Mouse (Mus musculus): ENCODE measurements around the gene Shank2. TPM values are rescaled to one million over a fixed set of nuclear protein-coding genes. Genes with fewer than 3 reads are reported as not detected.

Gene Shank2
- total and polyA plus RNA-seq, 3 experiments, result 0.31 to 0.55 (median 0.41) TPM

DNA sequence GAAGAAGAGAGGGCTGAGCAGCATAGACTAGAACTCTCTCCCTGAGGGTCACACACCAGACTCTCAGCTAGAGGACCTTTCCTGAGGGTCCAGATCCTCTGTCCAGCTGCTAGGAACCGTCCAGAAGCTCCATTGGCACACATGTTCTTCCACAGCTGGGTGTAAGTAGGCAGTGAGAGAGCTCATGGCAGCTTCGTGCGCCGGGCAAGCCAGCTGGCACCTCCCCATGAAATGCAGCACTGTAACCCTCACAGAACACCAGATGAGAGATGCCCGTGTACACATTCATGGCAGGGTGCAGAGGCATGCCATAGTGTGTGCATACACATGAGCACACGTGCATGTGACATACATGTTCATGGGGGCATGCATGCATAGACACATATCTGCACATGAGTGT, 205.4 kb downstream of the Shank2 start:
- 49% methylated on average over 6 of the region's 6 CpGs for WGBS
- DNase-seq, result peak in 1 of 2 experiments; percentile 7
- H3K4me3 ChIP-seq, result no peak overlapping the region
- no peak overlapping the region for H3K27ac ChIP-seq
- peaks cover 2% of the 10 kb centered on the region; the same call in 1 of the 2 replicates for H3K4me1 ChIP-seq (ENCODE audit: control insufficient read depth, insufficient read depth, low read length)
- TF ChIP-seq POLR2A (IDR thresholded peaks at IDR 0.05; ENCODE audit: insufficient read depth, low read depth, low read length), result no peak
- TF ChIP-seq EP300 (IDR thresholded peaks at IDR 0.05; ENCODE audit: insufficient read depth, low read depth, low read length), result no peak
- no peak for TF ChIP-seq CTCF (IDR thresholded peaks at IDR 0.05)
- intact Hi-C loops (cut with DNase I), result no loop called here
- H3K79me2 ChIP-seq (replicated peaks; ENCODE audit: control insufficient read depth, insufficient read depth, low read length), result no peaks in the 10 kb centered on the region
- no peaks in the 10 kb centered on the region for H3K36me3 ChIP-seq (ENCODE audit: control insufficient read depth, insufficient read depth, low read length)
- no peak overlapping the region for H3K9ac ChIP-seq (ENCODE audit: low read depth, low read length)
- H3K27me3 ChIP-seq (ENCODE audit: control insufficient read depth, insufficient read depth, low read length), result no peaks in the 10 kb centered on the region

DNA sequence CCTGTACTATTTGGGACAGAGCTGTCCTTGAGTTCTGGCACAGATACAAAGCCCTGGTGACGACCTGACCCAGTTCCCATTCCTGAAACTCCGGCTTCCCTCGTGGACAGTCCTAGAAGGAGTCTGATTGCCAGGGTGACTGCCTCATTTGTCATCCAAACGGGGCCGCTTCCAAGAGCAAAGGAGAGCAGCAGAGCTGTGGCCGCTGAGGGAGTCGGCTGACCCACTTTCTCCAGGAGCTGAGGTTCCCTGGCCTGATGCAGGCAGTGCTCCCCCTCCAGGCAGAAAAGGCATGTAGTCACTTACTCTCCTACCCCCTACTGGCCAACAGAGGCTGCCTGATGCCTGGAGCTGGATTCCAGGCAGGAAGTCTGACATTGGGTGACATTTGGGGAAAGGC, 206.1 kb downstream of the Shank2 start:
- H3K27ac ChIP-seq, result no peak overlapping the region
- 17% methylated on average over 7 of the region's 7 CpGs for WGBS
- peak; percentile 70 to 87 for DNase-seq

DNA sequence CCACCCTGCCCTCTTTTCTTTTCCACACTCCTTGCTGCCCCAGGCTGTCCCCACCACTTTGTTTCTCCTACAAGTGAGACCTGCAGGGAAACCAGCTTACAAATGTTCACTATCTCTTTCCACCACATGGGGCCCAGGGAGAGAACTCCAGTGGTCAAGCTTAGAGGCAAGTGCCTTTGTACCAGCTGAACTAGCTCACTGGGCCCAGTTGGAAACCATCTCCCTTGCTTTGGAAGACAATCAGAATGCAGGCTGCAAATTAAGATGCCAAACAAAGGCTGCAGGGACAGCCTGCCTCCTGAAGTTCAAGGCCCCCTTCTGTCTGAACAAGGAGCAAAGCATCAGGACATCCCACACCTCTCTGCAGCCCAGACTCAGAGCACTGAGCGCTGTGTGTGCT, 206.9 kb downstream of the Shank2 start:
- Histone ChIP-seq H3K4me1 (ENCODE audit: control insufficient read depth, insufficient read depth, low read length) (peaks cover 2% of the 10 kb centered on the region; the same call in 1 of the 2 replicates), H3K9ac (ENCODE audit: low read depth, low read length) (no peak overlapping the region), H3K4me3 (no peak overlapping the region), H3K27ac (no peak overlapping the region), H3K27me3 (ENCODE audit: control insufficient read depth, insufficient read depth, low read length) (no peaks in the 10 kb centered on the region), H3K79me2 (replicated peaks; ENCODE audit: control insufficient read depth, insufficient read depth, low read length) (no peaks in the 10 kb centered on the region), H3K36me3 (ENCODE audit: control insufficient read depth, insufficient read depth, low read length) (no peaks in the 10 kb centered on the region)
- intact Hi-C loops (cut with DNase I), result loop anchor here (1.0 kb wide), 1 partner anchor 111 kb away; no protein-coding TSS in a partner anchor
- DNase-seq, result no peak
- TF ChIP-seq POLR2A (IDR thresholded peaks at IDR 0.05; ENCODE audit: insufficient read depth, low read depth, low read length) (no peak), CTCF (IDR thresholded peaks at IDR 0.05) (no peak), EP300 (IDR thresholded peaks at IDR 0.05; ENCODE audit: insufficient read depth, low read depth, low read length) (no peak)
- WGBS, result 80% methylated on average over 1 of the region's 1 CpGs

More for the DNA sequence above, 206.1 kb downstream of the Shank2 start:
- H3K27me3 ChIP-seq (ENCODE audit: control insufficient read depth, insufficient read depth, low read length), result no peaks in the 10 kb centered on the region
- H3K79me2 ChIP-seq (replicated peaks; ENCODE audit: control insufficient read depth, insufficient read depth, low read length), result no peaks in the 10 kb centered on the region
- peaks cover 2% of the 10 kb centered on the region; the same call in 1 of the 2 replicates for H3K4me1 ChIP-seq (ENCODE audit: control insufficient read depth, insufficient read depth, low read length)
- no peak overlapping the region for H3K9ac ChIP-seq (ENCODE audit: low read depth, low read length)
- H3K4me3 ChIP-seq, result no peak overlapping the region
- intact Hi-C loops (cut with DNase I), result loop anchor here (1.0 kb wide), 1 partner anchor 111 kb away; no protein-coding TSS in a partner anchor
- H3K36me3 ChIP-seq (ENCODE audit: control insufficient read depth, insufficient read depth, low read length), result no peaks in the 10 kb centered on the region
- TF ChIP-seq POLR2A (IDR thresholded peaks at IDR 0.05; ENCODE audit: insufficient read depth, low read depth, low read length) (no peak), EP300 (IDR thresholded peaks at IDR 0.05; ENCODE audit: insufficient read depth, low read depth, low read length) (peak; percentile 76), CTCF (IDR thresholded peaks at IDR 0.05) (peak; percentile 86)

DNA sequence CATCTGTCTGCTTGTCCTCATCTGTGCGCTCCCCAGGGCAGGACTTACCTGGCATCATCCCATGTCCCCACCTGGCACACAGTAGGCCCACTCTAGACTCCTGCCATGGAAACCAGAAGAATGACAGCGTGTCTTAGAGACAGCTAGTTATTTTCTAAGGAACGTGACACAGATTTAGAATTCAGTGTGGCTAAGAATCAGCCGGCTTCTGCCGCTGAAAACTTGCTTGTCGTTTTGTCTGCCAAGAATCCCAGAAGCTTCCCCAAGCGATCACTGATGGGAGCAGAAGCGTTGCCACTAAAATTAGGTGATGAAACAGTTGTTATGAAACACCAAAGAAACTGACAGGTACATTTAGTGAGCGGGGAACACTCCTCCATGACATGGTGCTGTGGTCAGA, 208.8 kb downstream of the Shank2 start:
- H3K27me3 ChIP-seq (ENCODE audit: control insufficient read depth, insufficient read depth, low read length), result no peaks in the 10 kb centered on the region
- WGBS, result 78% methylated on average over 9 of the region's 9 CpGs
- no peaks in the 10 kb centered on the region for H3K79me2 ChIP-seq (replicated peaks; ENCODE audit: control insufficient read depth, insufficient read depth, low read length)
- peaks cover 2% of the 10 kb centered on the region; the same call in 1 of the 2 replicates for H3K4me1 ChIP-seq (ENCODE audit: control insufficient read depth, insufficient read depth, low read length)
- no peak overlapping the region for H3K27ac ChIP-seq
- no peaks in the 10 kb centered on the region for H3K36me3 ChIP-seq (ENCODE audit: control insufficient read depth, insufficient read depth, low read length)
- no peak for DNase-seq
- TF ChIP-seq POLR2A (IDR thresholded peaks at IDR 0.05; ENCODE audit: insufficient read depth, low read depth, low read length) (no peak), EP300 (IDR thresholded peaks at IDR 0.05; ENCODE audit: insufficient read depth, low read depth, low read length) (no peak), CTCF (IDR thresholded peaks at IDR 0.05) (no peak)
- intact Hi-C loops (cut with DNase I), result no loop called here
- H3K9ac ChIP-seq (ENCODE audit: low read depth, low read length), result no peak overlapping the region
- no peak overlapping the region for H3K4me3 ChIP-seq

- TF ChIP-seq POLR2A (IDR thresholded peaks at IDR 0.05; ENCODE audit: insufficient read depth, low read depth, low read length), result no peak
- TF ChIP-seq CTCF (IDR thresholded peaks at IDR 0.05), result no peak
- no peak for TF ChIP-seq EP300 (IDR thresholded peaks at IDR 0.05; ENCODE audit: insufficient read depth, low read depth, low read length)
- DNase-seq, result no peak
- Histone ChIP-seq H3K9ac (ENCODE audit: low read depth, low read length) (no peak overlapping the region), H3K36me3 (ENCODE audit: control insufficient read depth, insufficient read depth, low read length) (no peaks in the 10 kb centered on the region), H3K27me3 (ENCODE audit: control insufficient read depth, insufficient read depth, low read length) (no peaks in the 10 kb centered on the region), H3K4me3 (no peak overlapping the region), H3K27ac (no peak overlapping the region), H3K4me1 (ENCODE audit: control insufficient read depth, insufficient read depth, low read length) (no peaks in the 10 kb centered on the region), H3K79me2 (replicated peaks; ENCODE audit: control insufficient read depth, insufficient read depth, low read length) (no peaks in the 10 kb centered on the region)
- intact Hi-C loops (cut with DNase I), result no loop called here
These were observed 211.0 kb downstream of the Shank2 start for GRCm38 (mm10) chr7:144212694-144213093.

DNA sequence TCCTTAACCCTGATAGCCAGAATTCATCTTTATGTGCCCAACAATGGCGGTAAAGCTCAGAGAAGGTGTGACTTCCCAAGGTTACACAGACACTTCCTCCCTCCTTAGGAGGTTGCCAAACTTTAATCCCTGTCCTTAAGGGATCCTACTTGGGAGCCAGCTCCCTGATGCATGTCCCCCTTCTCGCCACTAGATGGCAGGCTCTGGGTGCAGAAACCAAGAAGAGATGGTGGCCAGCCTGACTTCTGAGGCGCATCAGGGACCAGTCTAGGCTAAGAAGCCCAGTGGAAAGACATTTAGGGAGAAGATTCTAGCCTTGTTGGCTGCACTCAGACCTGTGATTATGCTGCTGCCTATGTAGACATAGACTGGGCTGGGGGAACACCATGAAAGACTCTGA, 215.5 kb downstream of the Shank2 start:
- Histone ChIP-seq H3K36me3 (ENCODE audit: control insufficient read depth, insufficient read depth, low read length) (no peaks in the 10 kb centered on the region), H3K9ac (ENCODE audit: low read depth, low read length) (no peak overlapping the region), H3K27me3 (ENCODE audit: control insufficient read depth, insufficient read depth, low read length) (no peaks in the 10 kb centered on the region), H3K4me1 (ENCODE audit: control insufficient read depth, insufficient read depth, low read length) (no peaks in the 10 kb centered on the region), H3K79me2 (replicated peaks; ENCODE audit: control insufficient read depth, insufficient read depth, low read length) (no peaks in the 10 kb centered on the region), H3K4me3 (no peak overlapping the region), H3K27ac (no peak overlapping the region)
- no peak for TF ChIP-seq POLR2A (IDR thresholded peaks at IDR 0.05; ENCODE audit: insufficient read depth, low read depth, low read length)
- TF ChIP-seq CTCF (IDR thresholded peaks at IDR 0.05), result peak; percentile 91; the same call in 1 of the 2 replicates
- 0 out of 2 replicates have a peak, but pooled peaks have one; percentile 40 for TF ChIP-seq EP300 (IDR thresholded peaks at IDR 0.05; ENCODE audit: insufficient read depth, low read depth, low read length)
- intact Hi-C loops (cut with DNase I), result loop anchor here (1.0 to 5.0 kb wide), 3 partner anchors 209 to 560 kb away; partner anchors contain the start of gene Fadd
- peak; percentile 47 to 62 for DNase-seq
- 8% methylated on average over 3 of the region's 3 CpGs for WGBS

Data from heart, adult 2 months (tissue).